Mouse (Mus musculus) embryonic facial prominence, embryonic 14.5 days (tissue): ENCODE data around the gene Gm17783. TPM values are rescaled to one million over a fixed set of nuclear protein-coding genes. Genes with fewer than 3 reads are reported as not detected.
"Not testable (repeated sequence)": the region's sequence is repeated elsewhere in the genome, so short reads cannot be mapped to it uniquely, and the experiment has no call there.

Source experiments
- ATAC-seq: fragments of 200-750 bp; cut with Nextera tagmentation; 2 replicates; pipeline ENCODE4 v1.8.0; 2017; ENCODE audit warnings: low read depth, moderate number of reproducible peaks, moderate TSS enrichment
- DNase-seq: peaks from one replicate; pipeline ENCODE4 v3.0.0-alpha.2; 2015; ENCODE audit warnings: low spot score
- H3K27ac ChIP-seq: fragments of 300-500 bp; sonication (generic); replicated peaks from 2 replicates; pipeline ENCODE4 v1.5.1; 2014; ENCODE audit warnings: low read depth, mild to moderate bottlenecking, low read length, moderate library complexity
- H3K27me3 ChIP-seq: fragments of 300-500 bp; sonication (generic); replicated peaks from 2 replicates; pipeline ENCODE4 v1.6.1; 2014; ENCODE audit warnings: low read length; ENCODE audit not compliant: control insufficient read depth, insufficient read depth
- H3K36me3 ChIP-seq: fragments of 300-500 bp; sonication (generic); 2 replicates; pipeline ENCODE4 v1.6.1; 2014; ENCODE audit warnings: low read length, mixed read lengths; ENCODE audit not compliant: control insufficient read depth, insufficient read depth
- H3K4me1 ChIP-seq: fragments of 300-500 bp; sonication (generic); 2 replicates; pipeline ENCODE4 v1.6.1; 2014; ENCODE audit warnings: antibody characterized with exemption, low read length; ENCODE audit not compliant: control insufficient read depth, insufficient read depth
- H3K4me2 ChIP-seq: fragments of 300-500 bp; sonication (generic); 2 replicates; pipeline ENCODE4 v1.6.1; 2014; ENCODE audit warnings: low read depth, mild to moderate bottlenecking, low read length, moderate library complexity, mixed read lengths
- H3K4me3 ChIP-seq: fragments of 300-500 bp; sonication (generic); 2 replicates; pipeline ENCODE4 v1.5.1; 2014; ENCODE audit warnings: low read depth, mild to moderate bottlenecking, low read length
- H3K9ac ChIP-seq: fragments of 300-500 bp; sonication (generic); 2 replicates; pipeline ENCODE4 v1.6.1; 2014; ENCODE audit warnings: low read depth, mild to moderate bottlenecking, low read length, moderate library complexity, mixed read lengths
- H3K9me3 ChIP-seq: fragments of 300-500 bp; sonication (generic); 2 replicates; pipeline ENCODE4 v1.6.1; 2016; ENCODE audit warnings: low read length; ENCODE audit not compliant: control insufficient read depth
- WGBS: fragments of 180-500 bp; shearing (Covaris S2); extraction: QIAGEN DNeasy Blood & Tissue Kit; methylation state at CpG from one replicate; pipeline ENCODE4 v1.1.7; 2014; 5-methylcytosine and 5-hydroxymethylcytosine counted together
- polyA plus RNA-seq: library from polyadenylated mRNA; unstranded; fragments of >200 nt; fragmentation: Nextera tagmentation; extraction: Ambion mirVana; gene quantifications from 2 replicates; pipeline ENCODE4 v1.2.1, GENCODE M21; 2014

Gene Gm17783
- not detected in 2 replicates for polyA plus RNA-seq

DNA sequence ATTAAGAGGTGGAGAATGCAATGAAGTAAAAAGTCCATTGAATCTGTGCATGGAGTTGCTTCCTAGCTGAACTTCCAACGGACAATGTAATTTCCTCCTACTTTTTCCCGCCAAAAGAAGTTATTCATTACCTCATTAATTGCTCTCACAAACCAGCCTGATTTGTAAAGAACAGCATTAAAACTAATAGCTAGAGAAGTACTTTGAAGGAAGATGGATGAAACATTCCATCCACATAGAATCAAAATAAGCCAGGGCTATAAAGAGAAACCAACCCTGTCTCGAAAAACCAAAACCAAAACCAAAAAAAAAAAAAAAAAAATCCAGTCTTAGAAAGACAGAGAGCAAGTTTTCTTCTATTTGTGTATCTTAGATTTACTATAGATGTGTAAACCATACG lies at the start of gene Gm17783:
Gm17783 (minus strand) TSS at position 101 of the 400 bp plus-strand sequence.
- DNase-seq (no peak), ATAC-seq (no peak)
- H3K36me3 ChIP-seq, result no peaks in the 10 kb centered on the region
- H3K27ac ChIP-seq, result no peak within 1 kb of the TSS
- no peak within 1 kb of the TSS for H3K4me2 ChIP-seq
- H3K4me3 ChIP-seq, result no peak within 1 kb of the TSS
- H3K27me3 ChIP-seq, result no peaks in the 10 kb centered on the region
- WGBS, result 80% methylated on average over 4 of the region's 4 CpGs
- H3K9me3 ChIP-seq, result no peaks in the 10 kb centered on the region
- H3K9ac ChIP-seq, result no peak within 1 kb of the TSS
- H3K4me1 ChIP-seq, result no peaks in the 10 kb centered on the region

GRCm38 (mm10) chr16:45579883-45580282 lies 48.0 kb upstream of the Gm17783 start:
- Histone ChIP-seq H3K9me3 (no peaks in the 10 kb centered on the region), H3K4me3 (no peak overlapping the region), H3K27me3 (no peaks in the 10 kb centered on the region), H3K36me3 (no peaks in the 10 kb centered on the region), H3K4me1 (no peaks in the 10 kb centered on the region), H3K27ac (no peak overlapping the region), H3K9ac (no peak overlapping the region), H3K4me2 (no peak overlapping the region)
- no peak for ATAC-seq
- no peak for DNase-seq
- 56% methylated on average over 12 of the region's 12 CpGs for WGBS

DNA sequence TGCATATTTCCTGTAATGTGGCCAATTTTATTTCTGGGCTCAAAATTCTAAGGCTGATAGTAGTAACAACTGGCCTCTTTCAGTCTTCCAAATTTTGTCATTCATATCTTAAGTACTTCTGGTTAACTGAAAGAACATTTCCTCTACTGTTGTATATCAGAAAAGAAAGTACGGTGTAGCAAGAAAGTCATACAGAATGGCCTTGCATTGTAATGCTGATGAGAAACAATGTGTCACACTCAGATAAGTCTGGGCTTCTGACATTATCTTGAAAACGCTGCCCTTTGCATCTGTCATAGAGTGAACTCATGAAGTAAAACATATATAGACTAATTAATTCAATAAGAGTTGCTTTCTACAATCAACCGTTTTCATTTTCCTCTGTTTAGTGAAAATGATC lies 40.5 kb upstream of the Gm17783 start:
- Histone ChIP-seq H3K9ac (no peak overlapping the region), H3K9me3 (no peaks in the 10 kb centered on the region), H3K4me1 (no peaks in the 10 kb centered on the region), H3K27me3 (no peaks in the 10 kb centered on the region), H3K4me3 (no peak overlapping the region), H3K36me3 (no peaks in the 10 kb centered on the region), H3K27ac (no peak overlapping the region), H3K4me2 (no peak overlapping the region)
- no peak for DNase-seq
- 86% methylated on average over 3 of the region's 3 CpGs for WGBS
- ATAC-seq, result no peak

- H3K4me2 ChIP-seq, result no peak overlapping the region
- no peak for DNase-seq
- no peak overlapping the region for H3K9ac ChIP-seq
- H3K27ac ChIP-seq, result no peak overlapping the region
- H3K27me3 ChIP-seq, result no peaks in the 10 kb centered on the region
- no peak for ATAC-seq
- no peaks in the 10 kb centered on the region for H3K4me1 ChIP-seq
- H3K9me3 ChIP-seq, result no peaks in the 10 kb centered on the region
- H3K36me3 ChIP-seq, result no peaks in the 10 kb centered on the region
- H3K4me3 ChIP-seq, result no peak overlapping the region
- WGBS, result 44% methylated on average over 3 of the region's 3 CpGs
Observed at GRCm38 (mm10) chr16:45561747-45562146, 29.9 kb upstream of the Gm17783 start.

GRCm38 (mm10) chr16:45551579-45551978 lies 19.7 kb upstream of the Gm17783 start:
- DNase-seq (no peak), ATAC-seq (no peak)
- Histone ChIP-seq H3K9ac (no peak overlapping the region), H3K36me3 (no peaks in the 10 kb centered on the region), H3K4me1 (no peaks in the 10 kb centered on the region), H3K9me3 (no peaks in the 10 kb centered on the region), H3K27me3 (no peaks in the 10 kb centered on the region), H3K4me3 (no peak overlapping the region), H3K4me2 (no peak overlapping the region), H3K27ac (no peak overlapping the region)
- WGBS, result 80% methylated on average over 2 of the region's 2 CpGs

- Histone ChIP-seq H3K4me1 (no peaks in the 10 kb centered on the region), H3K9ac (no peak overlapping the region), H3K27me3 (no peaks in the 10 kb centered on the region), H3K36me3 (no peaks in the 10 kb centered on the region), H3K4me3 (no peak overlapping the region), H3K27ac (no peak overlapping the region), H3K9me3 (no peaks in the 10 kb centered on the region), H3K4me2 (no peak overlapping the region)
- DNase-seq (no peak), ATAC-seq (no peak)
Observed at GRCm38 (mm10) chr16:45547982-45548381, 16.1 kb upstream of the Gm17783 start.

DNA sequence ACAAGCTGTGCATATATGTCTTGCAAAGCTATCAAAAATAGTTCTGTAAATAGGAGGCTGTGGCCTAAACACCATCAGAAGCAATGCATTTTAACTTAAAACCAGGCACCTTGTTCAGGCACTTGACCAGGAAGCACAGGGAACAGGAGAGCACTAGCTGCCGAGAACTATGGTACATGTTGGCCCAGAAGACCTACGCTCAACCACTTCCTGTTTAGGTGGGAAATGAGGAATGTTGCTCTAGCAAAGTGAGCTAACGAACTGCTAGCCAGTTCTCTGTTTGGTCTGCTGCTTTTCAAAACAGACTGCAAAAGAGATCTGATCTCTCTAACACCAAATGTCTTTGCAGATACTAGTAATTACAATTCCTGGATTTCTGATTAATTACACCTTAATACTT lies 12.5 kb upstream of the Gm17783 start:
- Histone ChIP-seq H3K4me2 (no peak overlapping the region), H3K27ac (no peak overlapping the region), H3K4me3 (no peak overlapping the region), H3K4me1 (no peaks in the 10 kb centered on the region), H3K36me3 (no peaks in the 10 kb centered on the region), H3K9me3 (no peaks in the 10 kb centered on the region), H3K27me3 (no peaks in the 10 kb centered on the region), H3K9ac (no peak overlapping the region)
- ATAC-seq, result no peak
- 62% methylated on average over 3 of the region's 3 CpGs for WGBS
- DNase-seq, result no peak

GRCm38 (mm10) chr16:45542108-45542507 lies 10.3 kb upstream of the Gm17783 start:
- Histone ChIP-seq H3K27me3 (no peaks in the 10 kb centered on the region), H3K27ac (no peak overlapping the region), H3K4me3 (no peak overlapping the region), H3K4me2 (no peak overlapping the region), H3K9me3 (no peaks in the 10 kb centered on the region), H3K9ac (no peak overlapping the region), H3K4me1 (no peaks in the 10 kb centered on the region), H3K36me3 (no peaks in the 10 kb centered on the region)
- ATAC-seq (no peak), DNase-seq (no peak)

DNA sequence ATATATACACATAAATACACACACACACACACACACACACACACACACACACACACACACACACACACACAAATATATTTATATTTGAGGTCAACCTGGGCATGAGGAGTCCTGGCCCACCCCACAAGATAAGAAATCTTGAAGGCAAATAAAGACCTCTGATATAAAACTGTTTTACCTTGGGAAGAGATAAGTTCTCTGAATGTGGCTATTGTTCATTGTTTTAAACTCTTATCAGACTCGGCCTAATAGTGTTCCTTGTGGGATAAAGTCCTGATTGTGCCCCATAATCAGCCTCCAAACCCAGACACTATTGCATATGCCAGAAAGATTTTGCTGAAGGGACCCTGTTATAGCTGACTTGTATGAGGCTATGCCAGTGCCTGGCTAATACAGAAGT lies 6.5 kb upstream of the Gm17783 start:
- not testable (repeated sequence) for H3K4me2 ChIP-seq, H3K36me3 ChIP-seq, H3K4me1 ChIP-seq, H3K27ac ChIP-seq, ATAC-seq, H3K4me3 ChIP-seq, H3K27me3 ChIP-seq, DNase-seq, H3K9me3 ChIP-seq, H3K9ac ChIP-seq
- WGBS, result 68% methylated on average over 1 of the region's 1 CpGs
